Mouse (Mus musculus) cerebellum, postnatal 10 days (tissue): ENCODE measurements around the gene Exoc1.
A peak's percentile ranks its signal among the peaks of the same experiment; 100 is the strongest.

Experiments
- DNase-seq, 2 experiments: peaks; one replicate each; pipeline ENCODE4 v3.0.0; 2021; ENCODE audit warnings: mixed read lengths in 2 of 2

Exoc1 gene

GRCm38 (mm10) chr5:76612867-76613499 lies 83.9 kb downstream of the Exoc1 start:
- DNase-seq, result no peak

GRCm38 (mm10) chr5:76615276-76615675 lies 86.2 kb downstream of the Exoc1 start:
- no peak for DNase-seq

DNA sequence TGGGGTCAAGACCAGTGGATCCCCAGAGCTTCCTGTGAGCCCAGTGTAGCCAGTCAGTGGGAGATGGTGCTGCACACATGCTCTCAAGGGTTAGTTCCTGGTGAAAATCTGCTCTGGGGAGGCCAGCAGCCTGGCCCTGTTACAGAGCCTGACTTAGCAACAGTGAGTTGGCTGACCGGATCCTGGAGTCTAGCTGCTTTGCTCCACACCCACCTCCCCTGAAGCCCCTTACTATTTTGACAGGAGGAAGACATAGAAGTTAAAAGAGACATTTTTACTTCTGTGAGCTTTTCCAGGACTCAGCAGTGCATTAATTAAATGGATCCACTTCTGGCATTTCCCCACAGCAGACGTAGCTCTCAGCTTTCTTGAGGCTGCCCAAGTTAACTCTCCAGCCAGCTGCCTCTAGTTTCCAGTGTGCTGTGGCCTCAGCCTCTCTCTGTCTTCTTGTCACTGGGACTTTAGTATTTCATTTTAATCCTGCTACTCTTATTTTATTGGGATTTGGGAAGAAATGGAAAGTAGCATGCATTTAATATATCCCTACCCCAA lies 87.2 kb downstream of the Exoc1 start:
- no peak for DNase-seq

DNA sequence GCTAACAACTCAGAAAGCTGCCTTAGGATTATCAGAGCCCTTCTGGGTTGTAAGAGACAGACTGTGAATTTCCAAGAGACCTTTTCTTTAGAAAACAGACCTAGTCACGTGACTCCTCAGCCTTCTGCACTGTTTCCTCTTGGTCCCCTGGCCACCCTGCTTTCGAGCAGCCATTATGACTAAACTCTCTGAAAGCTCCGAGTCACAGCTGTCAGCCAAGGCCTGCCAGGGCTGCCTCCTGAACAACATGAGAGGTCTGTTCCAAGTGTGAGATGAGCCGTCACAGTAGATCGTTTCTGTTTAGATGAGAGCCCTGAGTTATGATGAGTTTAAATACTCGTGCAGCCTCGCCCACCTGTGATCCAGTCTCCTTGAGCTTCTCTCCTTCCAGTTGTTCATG lies 89.6 kb downstream of the Exoc1 start:
- DNase-seq, result peak; percentile 50 to 61
